Mouse (Mus musculus) limb, embryonic 10.5 days (tissue): ENCODE data around the gene Junb. TPM values are rescaled to one million over a fixed set of nuclear protein-coding genes. Genes with fewer than 3 reads are reported as not detected.

ENCODE experiments used
- DNase-seq: peaks from one replicate; pipeline ENCODE4 v3.0.0-alpha.2; 2017; ENCODE audit warnings: low spot score
- H3K27ac ChIP-seq: fragments of 300-500 bp; sonication (generic); 2 replicates; pipeline ENCODE4 v1.5.1; 2016; ENCODE audit warnings: mild to moderate bottlenecking
- H3K27me3 ChIP-seq: fragments of 300-500 bp; sonication (generic); 2 replicates; pipeline ENCODE4 v1.6.1; 2016; ENCODE audit warnings: low read depth, mild to moderate bottlenecking; ENCODE audit not compliant: poor library complexity, severe bottlenecking
- H3K36me3 ChIP-seq: fragments of 300-500 bp; sonication (generic); 2 replicates; pipeline ENCODE4 v1.6.1; 2016; ENCODE audit warnings: mild to moderate bottlenecking, moderate library complexity
- H3K4me1 ChIP-seq: fragments of 300-500 bp; sonication (generic); 2 replicates; pipeline ENCODE4 v1.6.1; 2016
- H3K4me3 ChIP-seq: fragments of 300-500 bp; sonication (generic); 2 replicates; pipeline ENCODE4 v1.5.1; 2016; ENCODE audit warnings: mild to moderate bottlenecking, moderate library complexity
- H3K9me3 ChIP-seq: fragments of 300-500 bp; sonication (generic); replicated peaks from 2 replicates; pipeline ENCODE4 v1.6.1; 2016; ENCODE audit warnings: mild to moderate bottlenecking
- WGBS: fragments of 180-500 bp; shearing (Covaris S2); methylation state at CpG from one replicate; pipeline ENCODE4 v1.1.7; 2016; 5-methylcytosine and 5-hydroxymethylcytosine counted together
- polyA plus RNA-seq: library from polyadenylated mRNA; unstranded; fragments of >200 nt; fragmentation: Nextera tagmentation; extraction: Ambion mirVana; gene quantifications from 2 replicates; pipeline ENCODE4 v1.2.1, GENCODE M21; 2016

Junb gene
- polyA plus RNA-seq, 1 experiment from 2014 or later, result 9.9 TPM

GRCm38 (mm10) chr8:84959811-84960210 lies 18.7 kb downstream of the Junb start:
- H3K4me3 ChIP-seq, result no peak overlapping the region
- 95% methylated on average over 7 of the region's 7 CpGs for WGBS
- H3K36me3 ChIP-seq, result peaks cover 83% of the 10 kb centered on the region
- no peaks in the 10 kb centered on the region for H3K27me3 ChIP-seq
- no peaks in the 10 kb centered on the region for H3K9me3 ChIP-seq
- no peak overlapping the region for H3K27ac ChIP-seq
- no peak for DNase-seq
- peaks cover under 1% of the 10 kb centered on the region; the same call in 1 of the 2 replicates for H3K4me1 ChIP-seq

- Histone ChIP-seq H3K9me3 (no peaks in the 10 kb centered on the region), H3K36me3 (peaks cover 59% of the 10 kb centered on the region), H3K4me3 (no peak overlapping the region), H3K4me1 (peaks cover 5% of the 10 kb centered on the region; the same call in 1 of the 2 replicates), H3K27me3 (peaks cover 20% of the 10 kb centered on the region), H3K27ac (no peak overlapping the region)
- DNase-seq, result peak; percentile 83
- 44% methylated on average over 2 of the region's 2 CpGs for WGBS
Measured at GRCm38 (mm10) chr8:84956768-84957167, 21.8 kb downstream of the Junb start.

- H3K27ac ChIP-seq, result no peak overlapping the region
- no peak for DNase-seq
- 9% methylated on average over 18 of the region's 18 CpGs for WGBS
- peaks cover 21% of the 10 kb centered on the region for H3K36me3 ChIP-seq
- no peaks in the 10 kb centered on the region for H3K9me3 ChIP-seq
- H3K4me3 ChIP-seq, result peak overlapping the region; percentile 9; the same call in 1 of the 2 replicates
- peaks cover 61% of the 10 kb centered on the region for H3K27me3 ChIP-seq
- H3K4me1 ChIP-seq, result peaks cover 5% of the 10 kb centered on the region; the same call in 1 of the 2 replicates
Measured at GRCm38 (mm10) chr8:84952612-84953255, 25.8 kb downstream of the Junb start.

- WGBS, result 18% methylated on average over 12 of the region's 12 CpGs
- DNase-seq, result no peak
- Histone ChIP-seq H3K27ac (no peak overlapping the region), H3K4me1 (peaks cover 17% of the 10 kb centered on the region), H3K9me3 (no peaks in the 10 kb centered on the region), H3K36me3 (no peaks in the 10 kb centered on the region), H3K27me3 (peaks cover 91% of the 10 kb centered on the region), H3K4me3 (no peak overlapping the region)
Measured at GRCm38 (mm10) chr8:84949753-84950152, 28.8 kb downstream of the Junb start.

DNA sequence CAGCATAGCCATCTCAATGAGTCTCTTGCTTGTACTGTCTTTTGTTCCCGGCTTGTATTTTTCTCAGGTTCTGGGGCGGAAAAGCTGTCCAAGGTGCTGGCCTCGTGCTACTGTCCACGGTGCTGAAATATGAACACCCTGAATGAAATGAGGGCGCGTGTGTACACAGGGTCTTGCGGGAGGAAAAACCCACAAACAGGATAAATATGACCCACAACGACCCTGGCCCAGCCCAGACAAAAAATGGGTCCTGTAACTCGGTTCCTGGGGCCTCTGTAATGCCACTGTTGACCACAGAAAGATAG lies 31.3 kb downstream of the Junb start:
- peaks cover 18% of the 10 kb centered on the region for H3K4me1 ChIP-seq
- H3K27ac ChIP-seq, result no peak overlapping the region
- DNase-seq, result peak; percentile 75
- H3K27me3 ChIP-seq, result peaks cover 97% of the 10 kb centered on the region
- WGBS, result 15% methylated on average over 9 of the region's 9 CpGs
- H3K4me3 ChIP-seq, result no peak overlapping the region
- no peaks in the 10 kb centered on the region for H3K9me3 ChIP-seq
- H3K36me3 ChIP-seq, result no peaks in the 10 kb centered on the region

GRCm38 (mm10) chr8:84946528-84947240 lies 31.8 kb downstream of the Junb start, which contains the start of gene Rtbdn:
Rtbdn (plus strand) TSS chr8:84946991.
- 10% methylated on average over 17 of the region's 17 CpGs for WGBS
- H3K36me3 ChIP-seq, result no peaks in the 10 kb centered on the region
- H3K27me3 ChIP-seq, result peaks cover 97% of the 10 kb centered on the region
- H3K9me3 ChIP-seq, result no peaks in the 10 kb centered on the region
- no peak for DNase-seq
- peaks cover 18% of the 10 kb centered on the region for H3K4me1 ChIP-seq
- peak within 1 kb of the TSS; percentile 59 for H3K4me3 ChIP-seq
- H3K27ac ChIP-seq, result no peak within 1 kb of the TSS

GRCm38 (mm10) chr8:84945633-84946527 lies 32.6 kb downstream of the Junb start:
- no peaks in the 10 kb centered on the region for H3K36me3 ChIP-seq
- H3K4me3 ChIP-seq, result peak overlapping the region; percentile 59
- H3K27ac ChIP-seq, result no peak overlapping the region
- 1% methylated on average over 41 of the region's 67 CpGs for WGBS
- H3K9me3 ChIP-seq, result no peaks in the 10 kb centered on the region
- H3K4me1 ChIP-seq, result peaks cover 18% of the 10 kb centered on the region
- H3K27me3 ChIP-seq, result peaks cover 97% of the 10 kb centered on the region
- peak; percentile 69 for DNase-seq

GRCm38 (mm10) chr8:84945235-84945632 lies 33.3 kb downstream of the Junb start:
- peak overlapping the region; percentile 59 for H3K4me3 ChIP-seq
- peaks cover 18% of the 10 kb centered on the region for H3K4me1 ChIP-seq
- H3K36me3 ChIP-seq, result no peaks in the 10 kb centered on the region
- no peak overlapping the region for H3K27ac ChIP-seq
- H3K27me3 ChIP-seq, result peaks cover 97% of the 10 kb centered on the region
- H3K9me3 ChIP-seq, result no peaks in the 10 kb centered on the region
- WGBS, result 10% methylated on average over 11 of the region's 11 CpGs
- DNase-seq, result no peak

GRCm38 (mm10) chr8:84944478-84945160 lies 33.9 kb downstream of the Junb start:
- Histone ChIP-seq H3K27ac (no peak overlapping the region), H3K9me3 (no peaks in the 10 kb centered on the region), H3K4me1 (peaks cover 18% of the 10 kb centered on the region), H3K4me3 (peak overlapping the region; percentile 22), H3K36me3 (no peaks in the 10 kb centered on the region), H3K27me3 (peaks cover 94% of the 10 kb centered on the region)
- peak; percentile 68 for DNase-seq
- 2% methylated on average over 26 of the region's 26 CpGs for WGBS

DNA sequence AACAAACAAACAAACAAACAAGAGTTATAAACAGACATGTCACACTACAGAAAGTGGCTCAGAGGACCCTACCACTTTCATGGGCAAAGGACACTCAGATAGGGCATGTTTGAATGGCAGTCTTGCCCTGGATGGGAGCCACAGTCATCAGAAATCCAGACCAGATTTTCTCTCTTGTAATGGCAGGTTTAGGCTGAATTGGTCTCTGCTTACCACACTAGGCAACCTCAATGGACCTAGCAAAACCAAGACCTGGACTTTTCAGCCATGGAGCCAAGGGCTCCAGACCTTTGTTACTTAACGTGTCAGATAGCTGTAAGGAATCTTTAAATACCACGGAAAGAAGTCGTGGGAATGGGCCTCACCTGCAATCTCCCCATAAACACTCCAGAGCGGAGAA lies 34.8 kb downstream of the Junb start:
- Histone ChIP-seq H3K9me3 (no peaks in the 10 kb centered on the region), H3K4me3 (no peak overlapping the region), H3K36me3 (no peaks in the 10 kb centered on the region), H3K27ac (no peak overlapping the region), H3K27me3 (peaks cover 94% of the 10 kb centered on the region), H3K4me1 (peaks cover 18% of the 10 kb centered on the region)
- WGBS, result 25% methylated on average over 4 of the region's 4 CpGs
- DNase-seq, result no peak

- Histone ChIP-seq H3K36me3 (no peaks in the 10 kb centered on the region), H3K9me3 (no peaks in the 10 kb centered on the region), H3K4me1 (peaks cover 30% of the 10 kb centered on the region), H3K4me3 (peak overlapping the region; percentile 55), H3K27me3 (peaks cover 88% of the 10 kb centered on the region), H3K27ac (no peak overlapping the region)
- no peak for DNase-seq
- 67% methylated on average over 13 of the region's 13 CpGs for WGBS
Measured at GRCm38 (mm10) chr8:84937620-84938485, 40.7 kb downstream of the Junb start.
